Mouse (Mus musculus): ENCODE measurements around the gene Siah3. TPM values are rescaled to one million over a fixed set of nuclear protein-coding genes. Genes with fewer than 3 reads are reported as not detected.

The Siah3 gene
- polyA plus RNA-seq, 1 experiment = 0.16 TPM

DNA sequence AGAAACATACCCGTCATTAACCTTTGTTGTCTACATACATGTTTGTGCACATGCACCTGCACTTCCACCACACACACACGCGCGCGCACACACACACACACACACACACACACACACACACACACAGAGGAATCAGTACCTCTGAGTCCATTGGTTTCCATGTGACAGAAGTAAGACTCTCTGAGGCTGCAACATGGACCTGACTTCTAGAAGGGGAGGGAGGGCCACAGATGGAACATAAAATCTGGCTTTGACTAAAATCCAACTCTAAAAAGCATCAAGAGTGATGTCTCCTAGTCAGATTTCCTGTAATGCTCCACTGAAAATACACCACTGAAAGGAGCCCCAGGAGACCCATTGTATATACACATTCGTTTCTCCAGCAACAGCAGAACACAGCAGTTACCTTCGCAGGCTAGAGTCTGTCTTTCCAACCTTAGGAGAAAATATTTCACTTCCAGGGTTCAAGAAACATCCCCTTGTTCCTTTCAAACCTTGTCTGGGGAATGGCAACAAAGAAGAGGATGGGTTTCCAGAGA, 75.1 kb downstream of the Siah3 start:
- no peak overlapping the region for H3K27ac ChIP-seq (ENCODE audit: insufficient read depth, low read length)
- no peak for DNase-seq (ENCODE audit: low read depth in 1 of 2, low spot score in 2 of 2)
- no peaks in the 10 kb centered on the region for H3K4me1 ChIP-seq (ENCODE audit: control insufficient read depth, insufficient read depth, insufficient read length)
- 87% methylated on average over 7 of the region's 7 CpGs for WGBS
- no peaks in the 10 kb centered on the region for H3K27me3 ChIP-seq (ENCODE audit: control insufficient read depth, insufficient read depth, low read length)
- no peak overlapping the region for H3K4me3 ChIP-seq (ENCODE audit: extremely low read depth, insufficient read depth, insufficient read length)
- TF ChIP-seq POLR2A (IDR thresholded peaks at IDR 0.05; ENCODE audit: low read depth, low read length) = no peak
- TF ChIP-seq CTCF (IDR thresholded peaks at IDR 0.05; ENCODE audit: extremely low read depth, insufficient read depth, insufficient read length, insufficient replicate concordance) = no peak
- no peaks in the 10 kb centered on the region for H3K36me3 ChIP-seq (ENCODE audit: control insufficient read depth, insufficient read depth, low read length)

DNA sequence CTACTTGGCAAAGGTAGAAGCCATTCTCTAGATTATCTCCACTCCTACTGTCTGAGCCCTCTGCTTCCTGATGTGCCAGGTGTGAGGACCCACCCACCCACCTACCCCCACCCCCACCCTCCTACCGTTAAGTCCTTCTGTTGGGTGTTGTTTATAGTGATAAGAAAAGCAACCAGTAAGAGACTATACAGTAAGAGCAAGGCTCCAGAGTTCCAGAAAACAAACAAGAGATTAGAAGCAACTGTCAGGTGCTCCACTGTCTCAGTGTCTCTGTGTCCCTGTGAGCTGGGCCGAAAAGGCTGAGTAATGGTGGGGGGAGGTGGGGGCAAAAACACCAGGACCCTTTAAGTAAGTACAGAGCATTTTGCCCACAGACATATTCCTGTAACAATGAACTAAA, 83.4 kb downstream of the Siah3 start:
- Histone ChIP-seq H3K4me3 (ENCODE audit: extremely low read depth, insufficient read depth, insufficient read length) (no peak overlapping the region), H3K27ac (ENCODE audit: insufficient read depth, low read length) (no peak overlapping the region), H3K27me3 (ENCODE audit: control insufficient read depth, insufficient read depth, low read length) (no peaks in the 10 kb centered on the region), H3K4me1 (ENCODE audit: control insufficient read depth, insufficient read depth, insufficient read length) (no peaks in the 10 kb centered on the region), H3K36me3 (ENCODE audit: control insufficient read depth, insufficient read depth, low read length) (no peaks in the 10 kb centered on the region)
- no peak for DNase-seq (ENCODE audit: low read depth in 1 of 2, low spot score in 2 of 2)
- TF ChIP-seq CTCF (IDR thresholded peaks at IDR 0.05; ENCODE audit: extremely low read depth, insufficient read depth, insufficient read length, insufficient replicate concordance) = no peak
- no peak for TF ChIP-seq POLR2A (IDR thresholded peaks at IDR 0.05; ENCODE audit: low read depth, low read length)
- WGBS = 57% methylated on average over 2 of the region's 2 CpGs

DNA sequence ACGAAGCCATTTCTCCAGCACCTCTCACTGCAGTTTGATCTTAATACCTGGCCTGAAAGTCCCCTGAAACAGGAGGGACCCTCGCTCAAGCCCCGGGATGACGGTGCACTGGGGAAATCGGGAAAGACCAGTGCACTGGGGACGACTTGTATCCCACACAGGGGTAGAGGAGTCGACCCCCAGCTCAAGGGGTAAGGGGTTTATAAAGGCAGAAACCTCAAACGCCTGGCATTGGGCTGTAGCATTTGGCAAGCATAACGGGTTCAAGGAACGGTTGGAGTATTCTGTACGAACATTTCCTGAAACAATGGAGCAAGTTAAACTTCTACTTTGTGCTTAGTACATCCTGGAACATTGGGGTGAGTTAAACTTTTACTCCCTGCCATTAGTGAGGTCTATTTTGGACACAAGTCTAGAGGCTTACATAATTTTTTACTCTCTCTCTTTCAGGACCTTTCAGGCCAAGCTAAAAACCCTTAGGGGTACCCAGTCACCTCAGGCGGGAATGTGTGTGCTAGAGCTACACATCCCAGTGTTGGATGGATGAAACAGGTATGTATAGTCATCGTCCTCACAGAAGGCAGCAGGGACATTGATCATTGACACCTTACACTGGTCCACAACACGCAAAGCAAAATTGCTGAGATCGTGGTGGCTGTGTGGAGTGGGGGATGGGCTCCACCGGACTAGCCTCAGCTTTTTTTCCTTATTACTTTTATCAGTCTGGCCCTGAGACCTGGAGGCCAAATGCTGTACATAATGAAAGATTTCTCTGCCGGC, 84.6 kb downstream of the Siah3 start:
- DNase-seq (ENCODE audit: low read depth in 1 of 2, low spot score in 2 of 2) = no peak
- Histone ChIP-seq H3K27me3 (ENCODE audit: control insufficient read depth, insufficient read depth, low read length) (no peaks in the 10 kb centered on the region), H3K36me3 (ENCODE audit: control insufficient read depth, insufficient read depth, low read length) (no peaks in the 10 kb centered on the region), H3K4me3 (ENCODE audit: extremely low read depth, insufficient read depth, insufficient read length) (no peak overlapping the region), H3K27ac (ENCODE audit: insufficient read depth, low read length) (no peak overlapping the region), H3K4me1 (ENCODE audit: control insufficient read depth, insufficient read depth, insufficient read length) (no peaks in the 10 kb centered on the region)
- TF ChIP-seq CTCF (IDR thresholded peaks at IDR 0.05; ENCODE audit: extremely low read depth, insufficient read depth, insufficient read length, insufficient replicate concordance) (no peak), POLR2A (IDR thresholded peaks at IDR 0.05; ENCODE audit: low read depth, low read length) (no peak)
- WGBS = 83% methylated on average over 17 of the region's 17 CpGs

DNA sequence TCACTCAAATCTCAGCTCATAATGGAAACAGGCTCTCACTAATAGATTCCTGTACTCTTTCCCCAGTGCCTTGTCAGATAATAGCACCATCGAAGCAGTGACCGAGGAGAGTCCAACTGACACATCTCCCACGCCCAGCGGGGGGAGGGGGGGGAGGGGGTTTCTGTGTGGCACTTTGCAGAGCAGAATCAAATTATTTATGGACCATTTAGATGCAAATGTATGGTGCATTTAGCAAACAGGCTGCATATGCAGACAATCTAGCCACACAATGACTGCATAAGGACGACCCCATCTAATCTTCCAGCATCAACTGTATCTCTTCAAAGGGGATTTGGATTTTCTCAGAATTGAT, 85.2 kb downstream of the Siah3 start:
- no peak overlapping the region for H3K27ac ChIP-seq (ENCODE audit: insufficient read depth, low read length)
- TF ChIP-seq POLR2A (IDR thresholded peaks at IDR 0.05; ENCODE audit: low read depth, low read length) (no peak), CTCF (IDR thresholded peaks at IDR 0.05; ENCODE audit: extremely low read depth, insufficient read depth, insufficient read length, insufficient replicate concordance) (no peak)
- no peak for DNase-seq (ENCODE audit: low read depth in 1 of 2, low spot score in 2 of 2)
- WGBS = 77% methylated on average over 5 of the region's 5 CpGs
- H3K4me3 ChIP-seq (ENCODE audit: extremely low read depth, insufficient read depth, insufficient read length) = no peak overlapping the region
- H3K36me3 ChIP-seq (ENCODE audit: control insufficient read depth, insufficient read depth, low read length) = no peaks in the 10 kb centered on the region
- no peaks in the 10 kb centered on the region for H3K4me1 ChIP-seq (ENCODE audit: control insufficient read depth, insufficient read depth, insufficient read length)
- no peaks in the 10 kb centered on the region for H3K27me3 ChIP-seq (ENCODE audit: control insufficient read depth, insufficient read depth, low read length)

DNA sequence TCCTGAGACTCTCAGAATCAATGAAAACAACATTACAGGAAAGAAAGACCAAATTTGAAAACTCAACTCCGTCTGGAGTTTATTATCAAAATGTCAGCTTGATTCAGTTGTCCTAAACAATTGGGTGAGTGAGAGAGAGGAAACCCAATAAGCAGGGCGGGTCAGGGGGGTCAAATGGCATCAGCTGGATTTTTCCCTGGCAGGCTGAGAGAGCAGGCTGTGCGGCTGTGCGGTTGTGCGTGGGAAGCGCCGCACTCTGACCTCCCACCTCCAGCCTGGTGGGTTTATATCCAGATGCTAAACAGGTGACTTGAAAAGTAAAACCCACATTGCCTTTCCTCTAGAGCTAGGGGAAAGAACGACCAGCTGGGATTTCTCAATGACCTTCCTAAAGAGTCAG, 85.9 kb downstream of the Siah3 start:
- no peaks in the 10 kb centered on the region for H3K27me3 ChIP-seq (ENCODE audit: control insufficient read depth, insufficient read depth, low read length)
- H3K27ac ChIP-seq (ENCODE audit: insufficient read depth, low read length) = no peak overlapping the region
- WGBS = 76% methylated on average over 8 of the region's 8 CpGs
- DNase-seq (ENCODE audit: low read depth in 1 of 2, low spot score in 2 of 2) = no peak
- TF ChIP-seq CTCF (IDR thresholded peaks at IDR 0.05; ENCODE audit: extremely low read depth, insufficient read depth, insufficient read length, insufficient replicate concordance) (no peak), POLR2A (IDR thresholded peaks at IDR 0.05; ENCODE audit: low read depth, low read length) (no peak)
- no peak overlapping the region for H3K4me3 ChIP-seq (ENCODE audit: extremely low read depth, insufficient read depth, insufficient read length)
- H3K4me1 ChIP-seq (ENCODE audit: control insufficient read depth, insufficient read depth, insufficient read length) = no peaks in the 10 kb centered on the region
- H3K36me3 ChIP-seq (ENCODE audit: control insufficient read depth, insufficient read depth, low read length) = no peaks in the 10 kb centered on the region

DNA sequence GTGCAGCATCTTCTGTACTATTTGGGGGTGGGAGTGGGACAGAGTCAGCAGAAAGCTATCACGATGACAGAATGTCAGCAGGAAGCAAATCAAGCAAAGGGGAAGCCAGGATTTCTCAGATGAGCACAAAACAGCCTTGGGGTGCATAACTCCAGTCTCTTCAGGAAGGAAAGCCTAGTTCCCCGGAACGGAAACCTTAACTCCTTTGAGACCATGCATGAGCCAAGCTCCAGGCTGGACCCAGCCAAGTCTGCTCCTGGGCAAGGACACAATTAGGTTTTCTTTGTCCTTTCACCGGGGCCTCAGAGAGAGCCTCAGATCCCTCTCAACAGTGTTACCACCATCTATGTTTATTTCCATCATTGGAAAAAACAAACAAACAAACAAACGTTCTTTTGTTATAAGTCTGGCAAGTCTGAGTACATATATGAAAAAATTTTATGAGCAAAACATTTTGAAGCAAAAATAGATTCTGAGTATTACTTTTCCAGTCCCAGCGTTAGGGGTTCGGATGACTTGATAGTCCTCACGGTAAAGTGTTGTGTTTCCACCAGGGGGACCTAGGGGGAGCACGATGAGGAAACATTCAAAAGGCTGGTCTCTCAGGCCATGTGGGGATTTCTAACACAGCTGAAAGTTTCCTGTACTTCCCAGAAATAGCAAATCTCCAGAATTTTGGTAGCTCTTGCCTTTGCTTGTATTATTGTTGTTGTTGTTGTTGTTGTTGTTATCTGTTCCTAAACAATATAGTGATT, 106.0 kb downstream of the Siah3 start:
- no peak for TF ChIP-seq POLR2A (IDR thresholded peaks at IDR 0.05; ENCODE audit: low read depth, low read length)
- no peak for TF ChIP-seq CTCF (IDR thresholded peaks at IDR 0.05; ENCODE audit: extremely low read depth, insufficient read depth, insufficient read length, insufficient replicate concordance)
- DNase-seq (ENCODE audit: low read depth in 1 of 2, low spot score in 2 of 2) = no peak
- Histone ChIP-seq H3K4me3 (ENCODE audit: extremely low read depth, insufficient read depth, insufficient read length) (no peak overlapping the region), H3K36me3 (ENCODE audit: control insufficient read depth, insufficient read depth, low read length) (no peaks in the 10 kb centered on the region), H3K4me1 (ENCODE audit: control insufficient read depth, insufficient read depth, insufficient read length) (no peaks in the 10 kb centered on the region), H3K27me3 (ENCODE audit: control insufficient read depth, insufficient read depth, low read length) (no peaks in the 10 kb centered on the region), H3K27ac (ENCODE audit: insufficient read depth, low read length) (no peak overlapping the region)
- 54% methylated on average over 9 of the region's 9 CpGs for whole genome bisulfite sequencing

Data from spleen, adult 2 months (tissue).